ENCODE assay signal across 16 mouse cellular contexts in genomic region chr6:65270723-65271122, GRCm38 (mm10).
"Had no signal": no experiment of that assay in that cellular context is flagged by ENCODE, and none has a peak within 500 bp of the region (broad histone marks: within the 10 kb centered on the region; RNA-seq: fewer than 3 reads in every experiment).

No protein-coding gene starts in this region.

- H3K4me3 ChIP-seq: lung, embryonic 15.5 days; megakaryocyte, embryonic 14.5 days; midbrain, embryonic 13.5 days; midbrain, embryonic 15.5 days; neural tube, embryonic 12.5 days had no signal

- H3K27me3 ChIP-seq: lung, embryonic 15.5 days; megakaryocyte, embryonic 14.5 days; midbrain, embryonic 13.5 days; midbrain, embryonic 15.5 days; neural tube, embryonic 12.5 days had no signal

- H3K36me3 ChIP-seq: lung, embryonic 15.5 days; midbrain, embryonic 13.5 days; midbrain, embryonic 15.5 days; neural tube, embryonic 12.5 days had no signal

- H3K4me2 ChIP-seq: lung, embryonic 15.5 days; midbrain, embryonic 11.5 days; midbrain, embryonic 13.5 days; midbrain, embryonic 15.5 days; neural tube, embryonic 12.5 days had no signal

- H3K4me1 ChIP-seq: lung, embryonic 15.5 days; midbrain, embryonic 13.5 days; midbrain, embryonic 15.5 days; neural tube, embryonic 12.5 days had no signal

- H3K9me3 ChIP-seq: lung, embryonic 15.5 days; megakaryocyte, embryonic 14.5 days; midbrain, embryonic 13.5 days; midbrain, embryonic 15.5 days; neural tube, embryonic 12.5 days had no signal

- ATAC-seq: liver, postnatal 0 days; lung, postnatal 0 days; midbrain, embryonic 13.5 days; midbrain, embryonic 15.5 days had no signal

- H3K27ac ChIP-seq: lung, embryonic 15.5 days; macrophage; midbrain, embryonic 13.5 days; midbrain, embryonic 15.5 days; neural tube, embryonic 12.5 days had no signal

- H3K9ac ChIP-seq: liver, postnatal 0 days; lung, embryonic 15.5 days; midbrain, embryonic 13.5 days; midbrain, embryonic 15.5 days; neural tube, embryonic 12.5 days had no signal

- DNase-seq: liver, postnatal 0 days; lung, adult 2 months; lung, postnatal 14 days; lung, postnatal 36 days; right cerebral cortex, postnatal 14 days; thymus, adult 18-20 months; thymus, postnatal 14 days; thymus, postnatal 36 days had no signal
